Mouse (Mus musculus) forebrain, postnatal 0 days (tissue): Measurements from ENCODE around the gene Crybg2. TPM values are rescaled to one million over a fixed set of nuclear protein-coding genes. Genes with fewer than 3 reads are reported as not detected.

Experiments
- ATAC-seq: fragments of 200-750 bp; cut with Nextera tagmentation; 2 replicates; pipeline ENCODE4 v1.8.0; 2017; ENCODE audit warnings: mild to moderate bottlenecking, moderate library complexity
- DNase-seq: peaks from one replicate; pipeline ENCODE4 v3.0.0-alpha.2; 2015
- H3K27ac ChIP-seq: fragments of 300-500 bp; sonication (generic); 2 replicates; pipeline ENCODE4 v1.5.1; 2014; ENCODE audit warnings: low read depth, mild to moderate bottlenecking, antibody characterized with exemption, low read length, moderate library complexity, mixed read lengths
- H3K27me3 ChIP-seq: fragments of 300-500 bp; sonication (generic); 2 replicates; pipeline ENCODE4 v1.6.1; 2014; ENCODE audit warnings: mild to moderate bottlenecking, low read length, mixed read lengths; ENCODE audit not compliant: insufficient read depth
- H3K36me3 ChIP-seq: fragments of 300-500 bp; sonication (generic); 2 replicates; pipeline ENCODE4 v1.6.1; 2014; ENCODE audit warnings: mild to moderate bottlenecking, moderate library complexity; ENCODE audit not compliant: insufficient read depth
- H3K4me1 ChIP-seq: fragments of 300-500 bp; sonication (generic); 2 replicates; pipeline ENCODE4 v1.6.1; 2014; ENCODE audit warnings: antibody characterized with exemption; ENCODE audit not compliant: insufficient read depth
- H3K4me2 ChIP-seq: fragments of 300-500 bp; sonication (generic); 2 replicates; pipeline ENCODE4 v1.6.1; 2014; ENCODE audit warnings: low read depth, mild to moderate bottlenecking, moderate library complexity
- H3K4me3 ChIP-seq: fragments of 300-500 bp; sonication (generic); 2 replicates; pipeline ENCODE4 v1.5.1; 2014; ENCODE audit warnings: low read depth, low read length, mixed read lengths
- H3K9ac ChIP-seq: fragments of 300-500 bp; sonication (generic); 2 replicates; pipeline ENCODE4 v1.6.1; 2014; ENCODE audit warnings: mild to moderate bottlenecking
- H3K9me3 ChIP-seq: fragments of 300-500 bp; sonication (generic); 2 replicates; pipeline ENCODE4 v1.6.1; 2016; ENCODE audit warnings: low read length
- CTCF ChIP-seq: sonication (generic); IDR thresholded peaks from 2 replicates; pipeline ENCODE4 v1.5.1; 2016; ENCODE audit warnings: antibody characterized with exemption, control low read depth, low read depth
- WGBS: fragments of 180-500 bp; shearing (Covaris S2); extraction: QIAGEN DNeasy Blood & Tissue Kit; methylation state at CpG from one replicate; pipeline ENCODE4 v1.1.7; 2014; 5-methylcytosine and 5-hydroxymethylcytosine counted together
- polyA plus RNA-seq: library from polyadenylated mRNA; unstranded; fragments of >200 nt; fragmentation: Nextera tagmentation; extraction: Ambion mirVana; gene quantifications from 2 replicates; pipeline ENCODE4 v1.2.1, GENCODE M21; 2015
- total RNA-seq: library from RNA; depleted of rRNA; stranded (reverse); fragments of >200 nt; gene quantifications from 2 replicates; pipeline ENCODE4 v1.2.3, GENCODE M21; 2014

The Crybg2 gene
- total and polyA plus RNA-seq, 2 experiments from 2014 or later: 3.4 to 4.5 TPM

- H3K4me1 ChIP-seq: no peaks in the 10 kb centered on the region
- H3K36me3 ChIP-seq: no peaks in the 10 kb centered on the region
- WGBS: 51% methylated on average over 9 of the region's 9 CpGs
- H3K27ac ChIP-seq: no peak overlapping the region
- H3K9ac ChIP-seq: no peak overlapping the region
- H3K4me2 ChIP-seq: no peak overlapping the region
- H3K27me3 ChIP-seq: no peaks in the 10 kb centered on the region
- DNase-seq (no peak), ATAC-seq (no peak)
- no peak overlapping the region for H3K4me3 ChIP-seq
- no peak for TF ChIP-seq CTCF
- H3K9me3 ChIP-seq: no peaks in the 10 kb centered on the region
Measured at GRCm38 (mm10) chr4:134041317-134042123, 19.1 kb upstream of the Crybg2 start.

DNA sequence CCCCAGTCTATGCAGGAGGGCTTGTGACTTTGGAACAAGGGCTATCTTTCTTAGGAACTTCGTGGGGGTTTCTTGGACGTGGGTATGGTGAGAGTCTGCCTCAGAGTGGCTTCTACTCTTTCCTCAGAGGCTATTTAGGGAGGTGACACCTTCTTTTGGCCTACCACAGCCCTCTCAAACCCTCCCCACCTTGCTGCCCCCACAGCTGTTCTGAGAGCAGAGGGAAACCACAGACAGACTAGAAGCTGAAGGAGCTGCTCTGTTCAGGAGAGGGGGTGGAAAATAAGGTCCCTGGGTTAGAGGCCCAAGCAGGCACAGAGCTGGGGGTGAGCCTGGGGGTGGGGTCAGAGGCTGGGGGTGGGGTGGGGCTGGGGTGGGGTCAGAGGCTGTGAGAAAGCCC, 17.6 kb upstream of the Crybg2 start:
- Histone ChIP-seq H3K4me1 (no peaks in the 10 kb centered on the region), H3K27me3 (no peaks in the 10 kb centered on the region), H3K4me2 (no peak overlapping the region), H3K27ac (no peak overlapping the region), H3K36me3 (no peaks in the 10 kb centered on the region), H3K9me3 (no peaks in the 10 kb centered on the region), H3K9ac (no peak overlapping the region), H3K4me3 (no peak overlapping the region)
- 58% methylated on average over 2 of the region's 2 CpGs for WGBS
- no peak for DNase-seq
- TF ChIP-seq CTCF: no peak
- ATAC-seq: no peak

- H3K36me3 ChIP-seq: no peaks in the 10 kb centered on the region
- no peaks in the 10 kb centered on the region for H3K27me3 ChIP-seq
- no peak for ATAC-seq
- H3K4me3 ChIP-seq: no peak overlapping the region
- no peaks in the 10 kb centered on the region for H3K9me3 ChIP-seq
- no peaks in the 10 kb centered on the region for H3K4me1 ChIP-seq
- WGBS: 85% methylated on average over 5 of the region's 5 CpGs
- no peak for DNase-seq
- H3K27ac ChIP-seq: no peak overlapping the region
- no peak overlapping the region for H3K4me2 ChIP-seq
- TF ChIP-seq CTCF: no peak
- no peak overlapping the region for H3K9ac ChIP-seq
Measured at GRCm38 (mm10) chr4:134047648-134048047, 13.0 kb upstream of the Crybg2 start.

DNA sequence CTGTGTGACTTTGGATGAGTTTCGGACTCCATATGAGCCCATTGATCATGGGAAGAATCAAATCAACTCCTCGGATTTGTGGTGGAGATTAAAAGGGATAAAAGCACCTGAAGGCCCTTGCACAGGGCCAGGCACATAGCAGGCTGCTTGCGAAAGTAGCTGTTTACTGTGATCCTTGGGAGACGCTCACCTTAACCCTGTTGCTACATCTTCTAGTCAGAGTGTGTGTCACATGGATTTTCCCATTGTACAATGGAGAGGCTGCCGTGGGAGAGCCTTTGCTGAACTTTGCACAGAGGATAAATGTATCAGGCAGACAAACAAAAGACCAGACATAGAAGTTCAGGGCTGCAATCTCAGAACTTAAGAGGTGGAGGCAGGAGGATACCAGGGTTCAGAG, 8.7 kb upstream of the Crybg2 start:
- TF ChIP-seq CTCF: no peak
- ATAC-seq (no peak), DNase-seq (no peak)
- H3K9me3 ChIP-seq: no peaks in the 10 kb centered on the region
- no peak overlapping the region for H3K27ac ChIP-seq
- no peak overlapping the region for H3K9ac ChIP-seq
- no peak overlapping the region for H3K4me3 ChIP-seq
- no peaks in the 10 kb centered on the region for H3K36me3 ChIP-seq
- H3K4me2 ChIP-seq: no peak overlapping the region
- 85% methylated on average over 5 of the region's 5 CpGs for WGBS
- H3K27me3 ChIP-seq: no peaks in the 10 kb centered on the region
- no peaks in the 10 kb centered on the region for H3K4me1 ChIP-seq

- WGBS: 11% methylated on average over 8 of the region's 8 CpGs
- DNase-seq (peak; percentile 25), ATAC-seq (no peak)
- Histone ChIP-seq H3K9ac (no peak overlapping the region), H3K36me3 (no peaks in the 10 kb centered on the region), H3K27ac (no peak overlapping the region), H3K4me3 (no peak overlapping the region), H3K27me3 (no peaks in the 10 kb centered on the region), H3K9me3 (no peaks in the 10 kb centered on the region), H3K4me1 (no peaks in the 10 kb centered on the region), H3K4me2 (no peak overlapping the region)
- TF ChIP-seq CTCF: no peak
Measured at GRCm38 (mm10) chr4:134052560-134052959, 8.1 kb upstream of the Crybg2 start.

DNA sequence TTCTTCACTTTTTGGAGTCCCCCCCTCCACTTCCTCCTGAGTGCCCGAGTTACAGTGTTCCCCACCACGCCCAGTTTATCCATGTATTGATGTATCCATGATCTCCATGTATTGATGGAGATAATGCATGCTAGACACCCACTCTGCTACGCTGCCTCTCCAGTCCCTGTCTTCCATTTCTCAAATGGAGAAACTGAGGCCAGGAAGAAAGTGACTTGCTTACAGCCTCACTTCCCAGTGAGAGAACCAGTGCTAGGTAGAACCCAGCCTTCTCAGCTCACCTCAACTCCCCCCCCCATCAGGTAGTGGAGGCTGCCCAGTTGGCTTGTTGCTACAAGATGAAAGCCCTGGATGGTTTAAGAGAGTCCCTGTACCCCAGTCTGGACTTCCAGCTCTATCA, 7.1 kb upstream of the Crybg2 start, which contains the start of gene Zfp683:
TSS of gene Zfp683 (plus strand) at position 301 of the 400 bp plus-strand sequence.
- DNase-seq (no peak), ATAC-seq (no peak)
- Histone ChIP-seq H3K27ac (no peak within 1 kb of the TSS), H3K4me3 (no peak within 1 kb of the TSS), H3K4me1 (no peaks in the 10 kb centered on the region), H3K9ac (no peak within 1 kb of the TSS), H3K4me2 (no peak within 1 kb of the TSS), H3K9me3 (no peaks in the 10 kb centered on the region), H3K36me3 (no peaks in the 10 kb centered on the region), H3K27me3 (no peaks in the 10 kb centered on the region)
- WGBS: 82% methylated on average over 3 of the region's 3 CpGs
- TF ChIP-seq CTCF: no peak

GRCm38 (mm10) chr4:134058166-134058715, 2.4 kb upstream of the Crybg2 start:
- TF ChIP-seq CTCF: no peak
- H3K9ac ChIP-seq: no peak overlapping the region
- no peak overlapping the region for H3K27ac ChIP-seq
- no peak for DNase-seq
- H3K4me1 ChIP-seq: no peaks in the 10 kb centered on the region
- no peaks in the 10 kb centered on the region for H3K9me3 ChIP-seq
- ATAC-seq: no peak
- H3K27me3 ChIP-seq: no peaks in the 10 kb centered on the region
- no peak overlapping the region for H3K4me3 ChIP-seq
- no peak overlapping the region for H3K4me2 ChIP-seq
- 40% methylated on average over 14 of the region's 14 CpGs for WGBS
- H3K36me3 ChIP-seq: no peaks in the 10 kb centered on the region
